Mouse (Mus musculus): ENCODE data around the gene Met.

Met gene

DNA sequence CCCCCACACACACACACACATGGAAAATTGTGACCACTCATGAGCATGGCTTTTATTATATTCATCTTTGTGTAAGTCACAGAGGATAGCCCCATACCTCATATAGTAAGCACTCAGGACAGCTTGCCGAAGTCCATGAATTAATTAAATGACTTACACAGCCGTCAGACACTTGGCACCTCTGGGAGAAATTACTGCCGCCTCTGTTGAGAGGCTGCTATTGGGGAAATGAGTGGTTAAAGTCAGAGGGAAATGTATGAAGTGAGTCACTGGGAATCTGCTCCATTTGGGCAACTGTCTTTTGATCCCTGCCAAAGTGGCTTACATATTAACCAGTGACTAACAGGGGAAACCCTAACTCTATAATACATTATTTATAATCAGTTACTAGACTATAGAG, 91.2 kb downstream of the Met start:
- no peak for DNase-seq

DNA sequence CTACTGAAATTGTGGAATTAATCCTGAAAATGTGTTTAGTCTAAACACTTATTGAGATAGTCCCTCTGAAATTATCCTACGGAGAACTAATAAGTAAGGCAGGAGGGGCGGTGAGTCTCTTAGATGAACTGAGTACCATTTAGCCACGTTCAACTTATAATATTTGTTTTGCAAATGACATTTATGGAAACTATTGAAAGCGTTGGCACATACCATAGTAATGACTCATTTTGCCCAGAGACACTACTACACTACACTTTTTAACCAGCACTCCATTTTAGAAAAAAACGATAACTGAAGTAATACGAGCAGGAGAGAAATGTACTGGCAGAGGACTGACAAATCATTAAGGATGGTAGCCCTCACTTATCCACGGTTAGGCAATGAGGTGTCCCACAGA, 92.1 kb downstream of the Met start:
- no peak for DNase-seq

DNA sequence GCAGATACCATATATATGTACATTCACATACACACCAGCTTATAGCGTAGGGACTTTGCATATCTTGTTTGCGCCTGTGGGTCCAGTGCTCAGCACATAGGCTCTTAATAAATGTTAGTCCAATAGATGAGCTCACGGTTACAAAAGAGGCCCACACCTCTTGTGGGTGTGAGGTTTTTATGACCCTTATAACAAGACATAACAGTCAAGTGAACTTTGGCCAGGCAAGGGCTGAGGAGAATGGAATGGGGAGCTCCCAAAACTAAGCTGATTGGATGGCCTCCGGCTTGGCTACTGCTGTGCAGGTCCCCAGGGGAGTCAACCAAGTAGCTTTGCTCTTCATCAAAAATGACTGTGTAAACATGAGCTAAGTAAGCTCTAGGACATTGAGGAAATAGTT, 96.1 kb downstream of the Met start:
- DNase-seq, result no peak

DNA sequence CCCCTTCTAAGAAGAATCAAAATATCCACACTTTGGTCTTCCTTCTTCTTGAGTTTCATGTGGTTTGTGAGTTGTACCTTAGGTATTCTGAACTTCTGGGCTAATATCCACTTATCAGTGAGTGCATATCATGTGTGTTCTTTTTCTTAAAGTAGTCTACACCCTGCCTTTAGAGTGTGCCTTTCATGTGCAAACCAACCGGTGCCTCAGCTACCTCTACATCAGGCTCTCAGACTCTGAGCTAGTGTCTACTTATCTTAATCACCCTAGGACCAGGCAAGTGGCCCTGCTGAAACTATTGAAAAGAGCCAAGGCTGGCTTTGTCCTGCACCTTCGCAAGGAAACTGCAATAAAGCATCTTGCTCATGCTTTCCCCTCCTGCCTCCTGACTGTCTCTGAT, 97.7 kb downstream of the Met start:
- DNase-seq, result no peak

DNA sequence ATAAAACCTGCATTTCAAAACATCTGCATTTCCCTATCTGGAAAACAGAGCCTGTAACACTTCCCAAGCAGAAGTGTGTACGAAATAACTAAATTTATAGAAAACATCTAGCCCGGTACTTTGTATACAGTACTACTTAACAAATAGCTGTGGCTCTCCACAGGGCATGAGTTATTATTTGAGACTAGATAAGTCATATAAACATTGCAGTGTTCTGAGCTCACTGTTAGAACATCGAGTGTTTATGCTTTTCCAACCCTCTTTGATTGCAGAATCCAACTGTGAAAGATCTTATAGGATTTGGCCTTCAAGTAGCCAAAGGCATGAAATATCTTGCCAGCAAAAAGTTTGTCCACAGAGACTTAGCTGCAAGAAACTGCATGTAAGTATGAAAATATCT, 98.3 kb downstream of the Met start:
- no peak for DNase-seq

DNA sequence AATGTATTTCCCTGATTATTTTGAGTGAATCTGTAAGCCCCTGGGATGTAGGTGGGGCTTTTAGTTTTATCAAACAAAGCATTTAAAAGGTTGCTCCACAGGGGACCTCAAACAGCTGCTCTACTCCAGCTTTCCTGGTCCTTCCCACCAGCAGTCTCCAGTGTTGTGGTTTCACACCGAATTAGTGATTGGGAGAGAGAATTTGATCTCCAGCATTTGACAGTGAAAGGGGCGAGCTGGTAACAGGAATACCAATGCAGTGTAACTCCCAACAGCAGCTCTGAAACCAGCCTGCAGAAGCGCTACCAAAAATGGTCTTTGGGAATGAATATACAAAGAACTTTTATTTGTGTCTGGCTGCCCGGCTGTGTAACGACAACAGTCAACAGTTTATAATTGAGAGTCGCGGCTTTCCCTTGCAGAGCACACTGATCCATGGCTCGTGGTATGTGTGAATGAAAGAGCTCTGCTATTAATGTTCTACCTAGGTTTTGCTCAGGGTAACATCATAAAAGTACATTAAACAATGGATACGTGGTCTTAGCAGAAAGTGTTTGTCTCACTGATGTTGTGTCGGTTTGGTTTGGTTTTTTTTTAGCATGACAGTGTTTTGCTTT, 99.0 kb downstream of the Met start:
- DNase-seq, result no peak

DNA sequence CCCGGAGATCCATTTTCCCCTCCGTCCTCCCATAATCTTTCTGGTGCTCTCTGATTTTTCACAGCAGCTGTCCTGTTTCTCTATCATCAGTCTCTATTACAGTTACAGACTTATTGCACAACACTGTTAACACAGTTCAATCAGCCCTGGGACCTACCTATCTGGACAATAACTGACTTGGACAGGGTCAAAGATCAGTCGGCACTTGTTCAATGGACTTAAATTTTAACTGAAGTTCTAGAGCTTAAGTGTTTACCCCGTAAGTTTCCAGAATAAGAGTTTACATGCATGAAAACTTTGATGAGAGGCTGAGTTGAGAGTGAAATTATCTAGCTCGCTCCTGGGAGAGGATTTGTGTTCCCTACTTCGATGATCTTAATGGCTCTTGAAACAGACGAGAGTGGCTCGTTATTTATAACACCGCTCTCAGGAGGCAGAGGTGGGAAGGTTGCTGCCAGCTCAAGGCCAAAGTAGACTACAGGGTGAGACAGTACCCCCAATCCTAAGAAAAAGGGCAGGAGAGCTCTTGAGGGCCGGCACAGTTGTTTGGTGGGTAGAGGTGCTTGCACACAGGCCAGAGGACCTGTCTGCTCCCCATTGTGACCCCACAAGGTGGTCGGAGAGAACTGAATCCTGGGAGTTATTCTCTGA, 105.2 kb downstream of the Met start:
- no peak for DNase-seq

DNA sequence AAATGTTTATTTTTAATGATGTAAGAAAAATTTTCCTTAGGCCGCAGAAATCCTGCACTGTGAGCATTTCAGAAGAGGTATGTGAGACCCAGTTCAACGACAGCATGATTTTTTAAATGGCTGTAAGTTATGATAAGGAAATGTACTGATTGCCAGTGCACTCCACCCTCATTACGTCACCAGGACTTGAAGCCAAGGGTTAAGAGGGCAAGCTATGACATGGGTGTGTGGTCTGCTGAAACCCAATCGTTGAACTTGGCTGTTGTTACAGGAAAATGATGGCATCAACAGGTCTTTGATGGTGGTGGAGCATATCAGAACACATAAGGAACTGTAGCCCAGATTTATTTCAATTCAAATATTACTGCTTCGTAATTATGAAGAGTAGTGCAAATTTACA, 109.6 kb downstream of the Met start:
- no peak for DNase-seq

DNA sequence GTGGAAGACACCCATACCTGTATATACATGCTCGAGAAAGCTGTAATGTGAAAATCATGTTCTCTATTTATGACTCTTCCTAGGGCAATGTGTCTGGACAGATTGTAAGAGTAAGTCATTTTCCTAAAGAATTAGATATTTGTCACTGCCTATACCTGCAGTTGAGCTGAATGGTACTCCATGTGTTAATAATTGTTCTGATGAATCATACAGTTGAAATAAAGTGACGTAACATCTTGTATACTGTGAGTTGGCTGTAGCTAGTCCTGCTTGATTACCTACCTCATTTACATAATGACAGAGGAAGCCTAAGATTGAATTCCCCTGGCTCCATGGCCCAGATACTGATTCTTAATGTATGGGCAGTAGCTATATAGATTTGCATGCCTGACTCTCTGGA, 110.1 kb downstream of the Met start:
- DNase-seq, result no peak

DNA sequence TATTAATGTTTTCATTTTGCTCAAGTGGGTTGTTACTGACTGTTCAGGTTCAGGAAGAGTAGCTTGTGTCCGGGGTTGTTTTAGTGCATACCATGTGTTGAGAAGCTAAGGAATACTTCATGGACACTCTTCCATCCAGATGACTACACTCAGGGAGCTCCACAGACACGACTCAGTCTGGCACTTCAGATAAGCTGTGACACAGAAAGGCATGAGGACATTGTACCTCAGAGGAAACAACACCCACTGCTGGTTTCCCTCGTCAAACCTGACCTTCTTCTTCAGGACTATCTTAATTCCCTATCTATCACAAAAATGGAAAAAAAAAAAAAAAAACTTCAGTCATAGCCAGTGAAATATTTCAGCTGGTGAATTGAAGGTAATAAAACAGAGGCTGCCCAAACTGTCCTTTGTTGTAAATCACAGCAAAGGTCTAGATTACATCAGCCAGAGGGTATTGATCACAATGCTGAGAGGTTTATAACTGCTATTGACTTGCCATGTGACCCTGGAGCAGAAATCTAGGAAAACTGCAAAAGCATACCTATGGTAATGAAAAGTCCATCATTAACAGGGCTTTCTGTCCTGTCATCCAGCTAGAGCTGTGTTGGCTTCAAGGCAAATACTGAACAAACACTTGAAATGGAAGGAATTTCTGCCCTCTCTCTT, 114.6 kb downstream of the Met start:
- no peak for DNase-seq

DNA sequence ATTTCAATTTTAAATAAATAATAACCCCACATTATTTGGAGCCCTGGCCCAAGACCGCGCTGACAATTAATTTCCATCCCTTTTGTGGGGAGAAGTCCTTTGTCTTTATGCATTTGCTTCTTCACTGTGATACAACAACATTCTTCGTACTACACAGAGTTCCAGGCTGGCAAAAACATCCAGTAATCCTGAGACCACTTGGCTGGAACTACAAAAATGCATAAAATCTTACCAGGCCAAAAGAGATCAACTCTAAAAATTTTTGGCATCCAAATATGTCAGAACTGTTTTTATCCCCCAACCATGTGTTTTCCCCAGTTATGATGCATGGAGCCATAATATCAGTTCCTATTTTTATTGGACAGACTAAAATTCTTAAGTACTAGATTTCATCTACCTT, 116.7 kb downstream of the Met start:
- no peak for DNase-seq

DNA sequence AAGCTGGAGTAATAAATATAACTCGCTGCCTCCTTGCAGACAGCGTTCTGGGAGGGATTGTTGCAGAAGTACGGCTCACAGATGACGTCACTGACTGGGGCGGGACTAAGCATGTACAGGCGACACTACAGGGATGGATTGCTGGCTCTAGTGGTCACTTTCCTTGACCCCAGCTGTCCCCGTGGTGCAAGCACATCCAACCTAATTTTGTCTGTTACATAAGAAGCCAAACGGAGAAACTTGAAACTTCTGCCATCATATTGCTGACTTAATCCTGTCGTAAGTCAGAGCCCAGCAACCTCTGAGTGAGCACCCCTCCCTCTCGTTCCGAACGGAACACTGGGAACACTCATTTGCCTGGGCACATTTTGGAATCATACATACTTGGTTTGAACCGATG, 120.4 kb downstream of the Met start:
- peak; percentile 6 to 10 for DNase-seq

DNA sequence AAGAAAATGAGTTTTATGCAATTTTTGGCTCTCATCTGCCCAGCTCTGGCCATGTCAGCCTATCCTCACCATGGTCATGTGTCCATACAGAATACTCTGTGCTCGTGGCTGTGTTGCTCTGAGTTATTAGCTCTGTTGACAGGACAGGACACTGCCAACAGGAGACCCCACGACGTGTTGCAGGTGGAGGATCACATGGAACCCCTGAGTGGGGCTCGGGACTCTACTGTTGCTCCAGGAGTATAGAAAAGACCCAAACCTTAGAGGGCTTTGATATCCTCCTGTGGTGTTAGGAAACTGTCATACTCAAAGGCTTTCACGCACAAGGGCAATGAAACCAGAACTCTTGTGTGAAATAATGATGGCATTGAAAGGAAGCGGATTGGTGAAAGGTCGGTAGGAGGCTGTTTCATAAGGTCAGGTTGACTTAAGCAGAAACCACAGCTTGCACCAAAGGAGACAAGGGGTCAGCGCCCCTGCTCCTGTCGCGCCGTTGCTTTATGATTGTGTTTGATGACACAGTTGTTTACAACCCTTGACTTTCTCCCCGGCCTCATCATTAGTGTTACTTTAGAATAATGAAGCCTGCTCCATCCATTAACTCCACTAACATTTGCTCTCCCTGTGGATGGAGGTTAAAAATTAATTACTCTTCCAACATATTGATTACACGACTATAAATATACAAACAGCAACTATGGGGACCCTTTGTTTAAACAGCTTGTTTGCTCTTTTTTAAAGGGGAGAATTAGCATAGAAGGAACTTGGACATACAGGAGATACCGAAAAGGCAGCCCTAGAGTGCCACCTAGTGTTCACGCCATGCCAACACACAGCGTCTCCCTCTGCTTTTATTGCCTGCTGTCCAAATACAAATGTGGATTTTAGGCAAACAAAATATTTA, 125.7 kb downstream of the Met start:
- DNase-seq, result peak; percentile 51 to 55

DNA sequence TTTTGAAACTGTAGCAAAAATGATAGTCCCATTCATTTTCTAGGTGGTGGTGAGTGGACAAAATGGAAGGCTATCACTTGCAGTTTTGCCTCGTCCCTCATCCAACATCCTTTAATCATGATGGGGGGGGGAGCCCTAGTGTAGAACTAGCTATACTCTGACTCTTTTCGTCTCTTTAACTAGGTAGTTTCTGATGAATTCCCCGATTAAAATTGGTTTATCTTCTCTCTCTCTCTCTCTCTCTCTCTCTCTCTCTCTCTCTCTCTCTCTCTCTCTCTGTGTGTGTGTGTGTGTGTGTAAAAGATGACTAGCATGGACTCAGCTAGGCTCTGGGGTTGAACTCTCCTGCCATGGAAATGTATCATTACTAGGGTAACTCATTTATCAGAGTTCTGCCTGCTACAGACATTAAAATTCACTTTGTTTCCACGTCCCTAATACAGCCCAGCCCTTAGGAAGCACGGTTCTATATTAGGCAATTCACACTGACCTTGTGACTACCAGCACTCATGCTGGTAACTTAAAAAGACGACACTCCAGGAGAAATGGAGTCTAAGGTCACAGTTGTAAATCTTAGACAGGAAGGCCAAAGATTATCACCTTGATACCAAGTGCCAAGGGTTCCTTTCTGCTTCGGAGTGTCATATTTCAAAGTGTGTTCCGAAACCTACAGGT, 126.5 kb downstream of the Met start:
- no peak for DNase-seq

DNA sequence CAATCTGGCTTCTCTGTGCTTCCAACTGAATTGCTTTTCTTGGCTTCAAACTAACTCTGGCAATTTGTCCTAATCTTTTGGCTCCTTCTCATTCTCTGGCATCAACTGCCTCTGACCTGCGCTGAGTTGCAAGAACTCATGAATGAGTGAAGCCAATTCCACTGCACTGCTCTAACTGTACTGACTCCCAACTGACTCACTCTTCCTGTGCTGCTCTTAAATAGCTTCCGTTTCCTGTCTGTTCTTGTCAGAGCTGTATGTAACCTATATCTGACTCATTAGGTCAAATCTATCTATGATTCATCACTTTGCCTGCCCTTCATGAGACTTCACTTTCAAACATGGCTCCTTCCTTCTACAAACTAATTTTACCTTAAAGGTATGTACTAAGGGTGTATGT, 130.4 kb downstream of the Met start:
- DNase-seq, result no peak

DNA sequence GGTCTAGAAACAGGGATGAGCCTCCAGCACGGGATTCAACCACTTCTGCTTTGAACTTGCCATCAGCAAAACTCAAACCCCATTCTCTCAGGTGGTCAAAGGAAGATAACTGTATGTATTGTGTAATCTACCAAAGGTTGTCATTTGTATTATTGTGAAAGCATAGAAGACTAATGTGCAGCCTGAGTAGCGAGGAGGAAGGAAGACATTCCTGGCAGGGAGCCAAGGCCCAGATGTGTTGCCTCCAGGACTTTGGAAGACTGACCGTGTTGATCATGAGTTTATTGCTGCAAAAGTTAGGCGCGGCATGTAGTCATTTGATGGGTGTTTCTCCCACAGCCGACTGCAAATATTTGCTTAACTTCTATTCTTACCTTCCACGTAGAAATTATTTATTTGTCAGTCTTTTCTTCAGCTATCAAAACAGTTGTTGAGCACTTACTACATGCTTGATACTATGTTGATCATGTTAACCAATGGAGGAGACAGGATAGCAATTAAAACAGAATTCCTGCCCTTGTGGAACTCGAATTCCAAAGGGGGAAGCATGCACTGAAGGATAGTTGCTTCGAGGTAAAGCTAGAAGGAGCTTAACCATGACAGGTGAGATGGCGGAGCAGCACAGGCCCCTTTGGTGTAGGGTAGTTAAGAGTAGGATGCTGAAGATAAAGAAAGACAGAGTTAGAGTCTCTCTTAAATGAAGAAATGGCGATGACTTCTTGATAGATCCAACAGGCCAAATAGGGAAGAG, 132.3 kb downstream of the Met start:
- no peak for DNase-seq

DNA sequence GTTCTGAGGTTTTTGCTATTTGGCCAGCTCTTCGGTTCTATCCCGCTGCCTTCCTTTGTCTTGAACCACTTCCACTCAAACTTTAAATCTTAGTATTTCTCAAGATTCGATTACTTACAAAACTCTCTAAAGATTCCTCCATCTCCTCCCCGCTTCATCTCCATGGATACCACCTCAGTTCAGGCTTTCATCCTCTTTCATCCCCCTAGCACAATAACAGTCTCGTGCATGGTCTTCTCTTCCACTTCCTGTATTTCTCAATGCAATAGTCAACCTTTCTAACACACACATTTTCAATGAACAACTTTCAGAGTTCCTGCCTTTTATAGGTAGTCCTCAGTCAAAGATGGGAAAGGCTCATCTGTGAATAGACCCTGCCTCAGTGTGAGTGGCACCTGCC, 135.8 kb downstream of the Met start:
- no peak for DNase-seq

DNA sequence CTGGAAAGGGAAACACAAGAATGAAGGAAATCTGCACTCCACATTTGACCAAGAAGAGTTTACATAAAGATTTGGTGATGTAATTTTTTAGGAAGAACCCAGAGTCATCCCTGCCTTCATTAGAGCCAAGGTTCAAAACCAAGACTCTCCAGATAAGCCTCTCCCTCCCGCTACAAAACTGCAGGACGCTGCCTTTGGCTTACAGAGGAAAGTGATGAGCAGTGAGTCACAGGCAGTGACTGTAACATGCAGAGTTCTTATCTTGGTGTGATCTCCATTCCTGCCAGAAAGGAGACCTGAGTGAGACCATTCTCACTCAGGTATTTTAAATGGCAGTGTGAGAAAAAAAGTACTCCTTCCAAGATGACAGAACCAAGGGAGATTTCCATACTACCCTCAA, 137.9 kb downstream of the Met start:
- no peak for DNase-seq

DNA sequence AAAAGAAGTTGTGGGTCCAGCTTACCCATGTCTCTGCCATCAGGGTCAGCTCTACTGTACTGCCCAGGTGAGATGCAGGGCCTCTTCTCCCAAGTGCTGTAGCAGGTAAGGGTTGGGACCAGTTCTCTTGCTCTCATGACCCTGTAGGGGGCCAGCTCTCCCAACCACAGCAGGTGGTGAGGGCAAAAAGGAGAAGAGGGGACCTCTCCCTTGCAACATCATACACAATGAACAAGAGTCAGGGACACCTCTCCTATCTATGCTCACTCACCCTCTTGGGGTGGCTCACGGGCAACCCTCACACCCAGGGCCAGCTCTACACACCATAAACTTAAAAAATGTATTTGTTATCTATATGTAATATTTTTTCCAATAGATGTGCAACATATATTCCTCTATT, 143.3 kb downstream of the Met start:
- DNase-seq, result no peak

DNA sequence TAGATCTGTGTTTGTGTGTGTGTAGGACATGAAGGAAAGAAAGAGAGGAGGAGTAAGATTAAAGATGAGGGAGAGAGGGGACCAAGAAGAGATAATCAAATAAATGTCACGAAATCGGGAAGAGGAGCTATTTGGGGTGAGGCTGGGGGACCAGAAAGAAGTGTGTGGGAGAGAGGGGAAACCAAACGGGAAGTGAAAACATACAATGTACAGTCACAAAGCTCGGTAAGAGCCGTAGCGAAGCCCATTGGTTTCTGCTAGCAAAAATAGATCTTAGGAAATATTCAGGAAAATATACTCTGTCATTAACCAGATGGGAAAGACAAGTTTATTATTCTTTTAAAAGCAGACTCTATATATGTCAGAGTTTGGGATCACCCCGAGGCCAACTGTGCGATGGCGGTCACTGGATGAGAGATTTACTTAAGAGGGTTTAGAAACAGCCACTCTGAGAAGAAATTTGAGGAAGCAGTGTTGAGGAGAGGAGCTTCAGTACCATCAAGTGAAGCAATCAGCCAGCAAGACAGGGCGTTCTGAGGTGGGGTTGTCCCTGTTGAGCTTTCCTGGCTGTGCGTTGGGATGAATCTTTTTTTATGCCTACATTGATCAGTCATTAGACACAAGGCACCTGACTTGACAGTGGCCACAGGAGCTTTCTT, 147.9 kb downstream of the Met start:
- no peak for DNase-seq

DNA sequence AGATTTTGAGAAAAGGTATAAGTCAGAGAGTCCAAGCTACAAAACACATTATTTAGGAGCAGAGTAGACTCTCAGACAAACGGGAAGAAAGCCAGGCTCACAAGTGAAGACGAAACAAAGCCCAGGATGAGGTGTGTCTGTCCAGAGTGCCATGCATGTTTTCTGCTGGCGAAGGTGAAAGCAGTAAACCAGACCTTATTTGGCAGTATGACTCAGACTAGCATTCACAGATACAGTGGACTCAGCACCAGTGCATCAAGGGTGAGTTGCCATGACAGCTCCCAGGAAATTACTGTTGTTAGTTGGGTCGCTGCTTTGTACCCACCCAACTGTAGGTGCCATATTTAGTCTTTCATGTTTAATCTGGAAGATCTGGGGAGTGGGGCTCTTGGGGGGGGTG, 149.1 kb downstream of the Met start:
- DNase-seq, result no peak

DNA sequence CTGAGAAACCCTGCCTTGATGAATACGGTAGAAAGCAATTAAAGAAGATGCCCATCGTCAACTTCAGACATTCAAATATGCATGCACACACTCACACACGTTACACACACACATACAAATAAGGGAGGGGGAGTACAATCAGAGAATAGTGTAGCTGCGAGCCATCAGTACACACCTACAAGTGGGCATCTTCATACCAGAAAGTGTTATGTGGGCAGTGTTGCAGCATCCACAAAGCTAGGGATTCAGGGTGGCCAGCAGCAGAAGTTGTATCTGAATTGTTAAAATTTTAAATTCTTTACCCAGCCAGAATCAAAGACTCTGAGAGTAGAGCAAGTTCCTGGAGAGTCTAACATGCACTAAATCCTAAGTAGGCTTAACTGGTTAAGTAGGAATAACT, 157.2 kb downstream of the Met start:
- no peak for DNase-seq
